Mouse (Mus musculus) layer of hippocampus, postnatal 14 days (tissue): ENCODE measurements at regions not wholly inside any gene's neighbourhood (a gene's known extent, or its start where the extent isn't known, plus 50 kb on each side); places are given as distances from the start of the nearest gene placed in this dataset.

Source experiments
- DNase-seq, 2 experiments: peaks; one replicate each; pipeline ENCODE4 v3.0.0; 2021 to 2022; ENCODE audit warnings: low spot score in 2 of 2, mixed read lengths in 1 of 2

GRCm38 (mm10) chr15:5414401-5414800 is 170.4 kb upstream of the Ptger4 start:
- no peak for DNase-seq

- DNase-seq = no peak
These were observed 172.0 kb upstream of the Ptger4 start for GRCm38 (mm10) chr15:5416031-5416430.

GRCm38 (mm10) chr15:5426641-5427040 is 182.7 kb upstream of the Ptger4 start:
- DNase-seq = no peak

GRCm38 (mm10) chr15:5427319-5428048 is 183.5 kb upstream of the Ptger4 start:
- DNase-seq = no peak

- no peak for DNase-seq
These were observed 188.0 kb upstream of the Ptger4 start for GRCm38 (mm10) chr15:5432018-5432417.

- no peak for DNase-seq
These were observed 193.0 kb upstream of the Ptger4 start for GRCm38 (mm10) chr15:5437020-5437419.

GRCm38 (mm10) chr15:5446040-5446755 is 202.2 kb upstream of the Ptger4 start:
- DNase-seq = no peak

GRCm38 (mm10) chr15:5446756-5447314 is 202.8 kb upstream of the Ptger4 start:
- no peak for DNase-seq

- no peak for DNase-seq
These were observed 203.9 kb upstream of the Ptger4 start for GRCm38 (mm10) chr15:5447707-5448496.

GRCm38 (mm10) chr15:5459083-5459482 is 215.1 kb upstream of the Ptger4 start:
- no peak for DNase-seq

- DNase-seq = no peak
These were observed 215.6 kb upstream of the Ptger4 start for GRCm38 (mm10) chr15:5459580-5459979.

GRCm38 (mm10) chr15:5462651-5463050 is 218.7 kb upstream of the Ptger4 start:
- no peak for DNase-seq

GRCm38 (mm10) chr15:5464732-5465131 is 220.7 kb upstream of the Ptger4 start:
- DNase-seq = no peak

- DNase-seq = peak in 1 of 2 experiments; percentile 4
These were observed 224.6 kb upstream of the Ptger4 start for GRCm38 (mm10) chr15:5468535-5469073.

- DNase-seq = no peak
These were observed 231.5 kb upstream of the Ptger4 start for GRCm38 (mm10) chr15:5475389-5475995.

GRCm38 (mm10) chr15:5493286-5493685 is 249.3 kb upstream of the Ptger4 start:
- no peak for DNase-seq

- no peak for DNase-seq
These were observed 251.3 kb upstream of the Ptger4 start for GRCm38 (mm10) chr15:5495187-5495849.

- no peak for DNase-seq
These were observed 252.0 kb upstream of the Ptger4 start for GRCm38 (mm10) chr15:5495954-5496353.

GRCm38 (mm10) chr15:5504502-5504901 is 260.5 kb upstream of the Ptger4 start:
- DNase-seq = no peak

- no peak for DNase-seq
These were observed 263.0 kb upstream of the Ptger4 start for GRCm38 (mm10) chr15:5506848-5507544.
